Comparison of ENCODE assay signal across 20 mouse cellular contexts in the genomic region with DNA sequence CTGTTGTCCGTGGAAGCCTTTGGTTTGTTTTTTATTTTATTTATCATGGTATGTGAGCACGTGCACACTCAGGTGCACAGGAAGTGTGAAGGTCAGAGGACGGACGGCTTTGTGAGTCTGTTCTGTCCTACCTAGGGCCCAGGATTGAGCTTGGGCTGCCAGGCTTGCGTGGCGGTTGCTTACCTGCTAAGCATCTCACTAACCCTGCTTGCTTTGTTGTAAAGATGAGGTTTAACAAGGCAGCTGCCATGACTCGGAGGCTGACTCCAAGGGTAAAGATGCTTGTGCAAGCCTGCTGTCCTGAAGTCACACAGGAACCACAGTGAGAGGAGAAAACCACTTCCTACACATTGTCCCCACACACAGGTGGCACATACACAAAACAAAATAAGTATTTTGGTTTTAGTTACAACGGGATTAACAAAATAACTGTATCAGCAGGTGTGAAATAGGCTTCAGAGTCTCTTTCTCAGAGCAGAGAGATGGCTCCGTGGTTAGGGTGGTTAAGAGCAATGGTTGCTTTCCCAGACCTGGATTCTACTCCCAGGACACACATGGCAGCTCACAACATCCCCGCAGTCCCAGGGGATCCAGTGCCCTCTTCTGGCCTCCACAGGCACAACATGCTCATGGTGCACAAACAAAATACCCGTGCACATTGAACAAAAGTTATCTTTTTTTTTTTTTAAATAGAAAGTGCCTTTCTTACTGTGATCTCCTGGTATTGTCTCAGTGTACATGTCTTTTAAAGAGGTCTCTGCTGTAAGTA. TPM values are rescaled to one million over a fixed set of nuclear protein-coding genes. Genes with fewer than 3 reads are reported as not detected.
DNase-seq lines count a peak whose midpoint lies in the region; ATAC-seq and TF ChIP-seq lines count a peak whose summit lies in the region.
"Had no signal": no experiment of that assay in that cellular context is flagged by ENCODE, and none has a peak within 500 bp of the region (broad histone marks: within the 10 kb centered on the region; RNA-seq: fewer than 3 reads in every experiment).

No protein-coding gene starts in this region.

- WGBS in kidney, postnatal 0 days = 94% methylated on average over 11 of the region's 11 CpGs
- 19% methylated on average over 11 of the region's 11 CpGs for WGBS in thymus, adult 2 months

- no peak overlapping the region for H3K9ac ChIP-seq in kidney, postnatal 0 days (ENCODE audit: low read depth, low read length)
- H3K9ac ChIP-seq: embryonic facial prominence, embryonic 15.5 days; hindbrain, embryonic 15.5 days; limb, embryonic 13.5 days; neural tube, embryonic 15.5 days had no signal

- no peak for DNase-seq in kidney, postnatal 0 days (ENCODE audit: low spot score)
- no peak for DNase-seq in kidney, postnatal 25 days
- DNase-seq in A20 (ENCODE audit: low read depth, low spot score) (peak; percentile 14), ES-CJ7 (ENCODE audit: low read depth, low spot score) (peak; percentile 41), MN1 (ENCODE audit: low spot score) (no peak)
- peak; percentile 33 for DNase-seq in thymus, adult 2 months
- DNase-seq in left cerebral cortex, postnatal 14 days (ENCODE audit: low spot score in 2 of 2) = no peak
- DNase-seq in kidney, adult 18-20 months = no peak
- DNase-seq: adrenal gland, postnatal 10 days; cerebellum, adult 8-10 months; heart, postnatal 10 days; kidney, adult 9 months; right cerebral cortex, adult 18-20 months; spleen, adult 18-20 months had no signal

- no peak for TF ChIP-seq POLR2A in thymus, adult 2 months (IDR thresholded peaks at IDR 0.05; ENCODE audit: control insufficient read depth, extremely low read depth, insufficient read depth, low read length, poor library complexity)

- H3K9me3 ChIP-seq in kidney, postnatal 0 days (replicated peaks; ENCODE audit: low read length) = no peaks in the 10 kb centered on the region
- H3K9me3 ChIP-seq: embryonic facial prominence, embryonic 15.5 days; hindbrain, embryonic 15.5 days; limb, embryonic 13.5 days; neural tube, embryonic 15.5 days had no signal

- no peak for ATAC-seq in kidney, postnatal 0 days (replicated peaks; ENCODE audit: low FRiP score, low read depth)
- ATAC-seq: CD4-positive, CD25-positive, alpha-beta regulatory T cell, adult 4 months; forebrain, embryonic 14.5 days had no signal

- H3K27ac ChIP-seq in kidney, postnatal 0 days = no peak overlapping the region
- H3K27ac ChIP-seq in thymus, adult 2 months (ENCODE audit: control insufficient read depth, insufficient read depth, low read length) = peak overlapping the region; percentile 88
- H3K27ac ChIP-seq: embryonic facial prominence, embryonic 15.5 days; hindbrain, embryonic 15.5 days; limb, embryonic 13.5 days; neural tube, embryonic 15.5 days had no signal

- peak; percentile 31; the same call in 1 of the 2 replicates for TF ChIP-seq CTCF in kidney, postnatal 0 days (IDR thresholded peaks at IDR 0.05; ENCODE audit: low read depth)
- TF ChIP-seq CTCF in thymus, adult 2 months (IDR thresholded peaks at IDR 0.05; ENCODE audit: borderline replicate concordance, control insufficient read depth, extremely low read depth, insufficient read depth, low read length, poor library complexity) = no peak

- no peaks in the 10 kb centered on the region for H3K27me3 ChIP-seq in kidney, postnatal 0 days (ENCODE audit: insufficient read depth, low read length)
- no peaks in the 10 kb centered on the region for H3K27me3 ChIP-seq in thymus, adult 2 months (ENCODE audit: control insufficient read depth, insufficient read depth, low read length)
- H3K27me3 ChIP-seq: embryonic facial prominence, embryonic 15.5 days; hindbrain, embryonic 15.5 days; limb, embryonic 13.5 days; neural tube, embryonic 15.5 days had no signal

- intact Hi-C loops in left cerebral cortex, postnatal 14 days (cut with DNase I) = no loop called here

- no peak overlapping the region for H3K4me2 ChIP-seq in kidney, postnatal 0 days (ENCODE audit: low read length)
- H3K4me2 ChIP-seq: embryonic facial prominence, embryonic 15.5 days; hindbrain, embryonic 15.5 days; limb, embryonic 13.5 days; neural tube, embryonic 15.5 days had no signal

- H3K4me3 ChIP-seq in kidney, postnatal 0 days (replicated peaks; ENCODE audit: low read depth, low read length) = no peak overlapping the region
- no peak overlapping the region for H3K4me3 ChIP-seq in thymus, adult 2 months (ENCODE audit: control insufficient read depth, insufficient read depth, low read length)
- H3K4me3 ChIP-seq: embryonic facial prominence, embryonic 15.5 days; hindbrain, embryonic 15.5 days; limb, embryonic 13.5 days; neural tube, embryonic 15.5 days had no signal

- H3K4me1 ChIP-seq in kidney, postnatal 0 days (replicated peaks; ENCODE audit: insufficient read depth, low read length) = no peaks in the 10 kb centered on the region
- H3K4me1 ChIP-seq in thymus, adult 2 months (replicated peaks; ENCODE audit: control insufficient read depth, insufficient read depth, low read length) = peaks cover 26% of the 10 kb centered on the region
- H3K4me1 ChIP-seq: embryonic facial prominence, embryonic 15.5 days; hindbrain, embryonic 15.5 days; limb, embryonic 13.5 days; neural tube, embryonic 15.5 days had no signal

- peaks cover 68% of the 10 kb centered on the region for H3K36me3 ChIP-seq in kidney, postnatal 0 days (ENCODE audit: insufficient read depth, low read length)
- peaks cover 26% of the 10 kb centered on the region for H3K36me3 ChIP-seq in thymus, adult 2 months (ENCODE audit: control insufficient read depth, insufficient read depth, low read length)

RNA-seq across cellular contexts. Expression of gene Nfkb2, which starts 21.9 kb away (rescaled TPM):
- polyA plus RNA-seq in kidney, postnatal 0 days (2015; fragmentation: Nextera tagmentation; extraction: Ambion mirVana) = 8.7 and 8.8 TPM in 2 replicates
- polyA plus RNA-seq in thymus, adult 2 months (2012; rRNA removed) = 107 and 122 TPM in 2 replicates
- total RNA-seq in left cerebral cortex, postnatal 14 days (2021) = 1 to 10 TPM; 1.8 to 2.8 TPM

RNA-seq across cellular contexts. Expression of gene Psd, which starts 44.7 kb away (rescaled TPM):
- polyA plus RNA-seq in kidney, postnatal 0 days (2015; fragmentation: Nextera tagmentation; extraction: Ambion mirVana) = 2.7 and 2.9 TPM in 2 replicates
- polyA plus RNA-seq in thymus, adult 2 months (2012; rRNA removed) = 1.5 and 1.6 TPM in 2 replicates
- total RNA-seq in left cerebral cortex, postnatal 14 days (2021) = 100 to 1,000 TPM; 580 to 627 TPM

RNA-seq across cellular contexts. Expression of gene Fbxl15, which starts 45.7 kb away (rescaled TPM):
- 29.9 and 33.8 TPM in 2 replicates for polyA plus RNA-seq in kidney, postnatal 0 days (2015; fragmentation: Nextera tagmentation; extraction: Ambion mirVana)
- polyA plus RNA-seq in thymus, adult 2 months (2012; rRNA removed) = 13.5 and 15.2 TPM in 2 replicates
- total RNA-seq in left cerebral cortex, postnatal 14 days (2021) = 10 to 100 TPM; 26.4 to 50.4 TPM

RNA-seq across cellular contexts. Expression of gene Cuedc2, which starts 56.2 kb away (rescaled TPM):
- polyA plus RNA-seq in kidney, postnatal 0 days (2015; fragmentation: Nextera tagmentation; extraction: Ambion mirVana) = 167 and 173 TPM in 2 replicates
- 85.4 and 105 TPM in 2 replicates for polyA plus RNA-seq in thymus, adult 2 months (2012; rRNA removed)
- 100 to 1,000 TPM; 186 to 274 TPM for total RNA-seq in left cerebral cortex, postnatal 14 days (2021)

RNA-seq across cellular contexts. Expression of gene Mfsd13a, which starts 58.7 kb away (rescaled TPM):
- 12.0 and 14.0 TPM in 2 replicates for polyA plus RNA-seq in kidney, postnatal 0 days (2015; fragmentation: Nextera tagmentation; extraction: Ambion mirVana)
- polyA plus RNA-seq in thymus, adult 2 months (2012; rRNA removed) = 16.8 and 20.6 TPM in 2 replicates
- 10 to 100 TPM; 28.7 to 47.5 TPM for total RNA-seq in left cerebral cortex, postnatal 14 days (2021)

Comparison
In these comparisons a context has a peak if more than half of its experiments do, and no peak if none do; other contexts are left out.
1. DNase-seq: peak in A20 (single experiment), ES-CJ7 (single experiment) and thymus, adult 2 months (single experiment); none in kidney, postnatal 0 days (single experiment), kidney, postnatal 25 days (0 of 2), MN1 (single experiment), left cerebral cortex, postnatal 14 days (0 of 2) and kidney, adult 18-20 months (single experiment).
2. RNA of gene Nfkb2, which starts 21.9 kb away (polyA plus RNA-seq): 107 to 122 TPM in thymus, adult 2 months; 8.7 to 8.8 TPM in kidney, postnatal 0 days; every median in the first group is over 10 times any median in the second.